Mouse (Mus musculus): Measurements from ENCODE around the gene Rsl1d1.

The Rsl1d1 gene

DNA sequence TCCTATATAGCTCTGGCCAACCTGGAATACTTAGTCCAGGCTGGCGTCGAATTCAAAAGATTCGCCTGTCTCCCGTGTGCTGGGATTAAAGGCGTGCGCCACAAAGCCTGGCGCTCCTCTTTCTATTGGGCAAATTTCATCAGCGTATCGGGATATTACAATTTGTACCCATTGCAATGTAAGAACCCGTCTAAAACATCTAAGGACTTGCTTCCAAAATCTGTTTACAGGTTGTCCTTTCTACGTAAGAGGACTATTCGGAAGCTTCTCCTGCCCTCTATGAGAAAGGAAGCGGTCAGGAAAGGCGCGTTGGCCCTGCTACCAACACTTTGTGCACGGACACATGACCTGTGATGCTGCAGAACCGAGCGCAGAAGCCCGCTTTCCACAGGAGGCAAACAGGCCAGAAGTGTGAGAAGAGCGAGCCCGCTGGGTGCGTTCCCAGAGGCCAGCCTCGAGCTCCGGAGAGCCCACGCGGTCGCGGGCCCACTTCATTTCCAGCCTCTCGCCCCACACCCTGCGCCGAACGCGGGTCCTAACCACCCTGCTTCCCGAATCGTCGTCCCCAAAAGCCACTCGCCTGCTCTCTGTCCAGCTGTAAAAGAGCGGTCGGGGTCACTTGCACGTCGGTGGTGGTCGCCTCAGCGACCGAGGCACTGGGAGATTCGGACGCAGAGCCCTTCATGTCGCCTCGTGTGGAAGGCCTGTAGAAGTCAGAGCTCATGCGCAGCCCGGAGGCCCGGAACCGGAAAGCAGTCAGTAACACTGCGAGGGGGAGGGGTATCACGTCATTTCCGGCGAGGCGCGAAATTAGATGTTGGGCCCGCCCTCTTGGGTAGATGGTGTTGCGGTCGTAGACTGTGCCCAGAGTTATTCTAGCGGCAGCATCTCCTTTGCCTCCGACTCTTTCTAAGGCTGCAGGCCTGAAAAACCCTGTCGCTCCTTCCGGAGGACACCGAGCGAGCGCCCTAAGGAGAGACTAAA lies at the start of gene Rsl1d1:
Rsl1d1 (minus strand) TSS at position 761 of the 984 bp plus-strand sequence.
- in situ Hi-C loops (cut with MboI), result no loop called here

DNA sequence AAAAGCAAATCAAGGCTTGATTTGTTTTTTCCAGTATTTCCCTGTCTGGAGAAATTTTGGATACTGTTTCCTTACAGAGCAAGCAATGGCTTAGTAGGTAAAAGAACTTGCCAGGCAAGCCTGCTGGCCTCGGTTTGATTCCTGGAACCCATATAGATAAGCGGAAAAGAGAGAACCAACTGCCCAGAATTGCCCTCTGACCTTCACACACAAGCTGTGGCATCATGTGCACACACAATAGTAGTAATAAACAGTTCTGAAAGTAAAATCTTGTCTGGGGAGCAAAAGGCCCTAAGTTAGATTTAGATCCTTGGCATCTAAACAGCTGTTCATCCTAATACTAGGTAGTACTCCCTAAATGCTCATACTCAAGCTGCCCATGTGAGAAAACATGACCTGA lies 44.7 kb upstream of the Rsl1d1 start:
- in situ Hi-C loops (cut with MboI), result loop anchor here (25.0 kb wide), 1 partner anchor 165 kb away; no protein-coding TSS in a partner anchor

DNA sequence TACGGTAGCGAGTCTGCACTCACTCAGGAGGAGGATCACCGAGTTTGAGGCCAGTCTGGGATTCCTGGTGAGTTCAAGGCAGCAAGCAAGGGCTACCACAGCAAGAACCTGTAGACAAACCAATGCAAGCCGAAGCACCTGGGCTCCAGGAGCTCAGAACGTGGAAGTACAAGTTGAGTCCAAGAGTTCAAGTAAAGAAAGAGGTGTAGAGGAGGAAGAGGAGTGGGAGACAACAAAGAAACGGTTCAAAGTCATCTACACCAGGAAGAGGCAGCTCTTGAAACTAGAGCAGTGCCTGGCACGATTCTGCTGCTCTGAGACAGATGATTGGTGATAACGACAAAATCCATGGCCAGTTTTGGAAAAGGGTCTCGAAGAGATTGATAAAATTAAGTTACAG lies 42.6 kb upstream of the Rsl1d1 start:
- in situ Hi-C loops (cut with MboI), result loop anchor here (25.0 kb wide), 1 partner anchor 167 kb away; no protein-coding TSS in a partner anchor

DNA sequence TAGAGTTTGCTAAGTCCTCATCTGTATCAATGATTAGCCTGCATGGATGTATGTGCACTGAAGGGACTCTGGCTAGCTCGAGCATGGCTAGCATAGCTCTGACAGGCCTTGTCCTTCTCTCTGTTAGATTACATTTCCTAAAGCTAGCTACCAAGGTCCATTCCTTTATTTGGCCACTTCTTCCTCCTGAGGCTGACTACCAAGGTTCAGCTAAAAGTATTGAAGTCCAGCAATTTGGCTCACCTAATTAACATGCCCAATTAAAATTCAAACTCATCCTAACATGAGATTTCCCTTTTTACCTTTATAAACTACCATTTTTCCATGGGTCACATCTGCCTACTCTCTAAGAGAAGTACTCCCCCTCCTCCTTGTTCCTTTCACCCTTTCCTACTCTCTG lies 39.3 kb upstream of the Rsl1d1 start:
- in situ Hi-C loops (cut with MboI), result loop anchor here (25.0 kb wide), 1 partner anchor 170 kb away; no protein-coding TSS in a partner anchor

DNA sequence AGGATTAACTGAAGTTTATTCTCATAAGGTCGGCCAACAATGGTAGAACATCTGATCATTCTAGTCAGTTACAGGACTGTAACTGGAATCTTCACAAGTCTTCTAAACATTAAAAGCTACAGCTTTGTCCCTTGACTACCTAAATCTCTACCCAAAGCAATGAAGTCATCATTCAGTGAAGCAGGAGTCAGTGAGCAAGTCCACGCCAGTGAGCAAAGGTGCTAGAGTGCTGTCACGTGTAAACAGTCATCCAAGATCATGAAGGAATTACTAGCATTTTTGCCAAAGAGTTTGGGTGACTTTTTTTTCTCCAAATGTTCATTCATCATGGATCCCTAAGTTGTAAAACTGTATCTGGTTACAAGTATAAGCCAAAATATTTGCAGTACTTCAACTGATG lies 14.7 kb upstream of the Rsl1d1 start:
- in situ Hi-C loops (cut with MboI), result no loop called here

DNA sequence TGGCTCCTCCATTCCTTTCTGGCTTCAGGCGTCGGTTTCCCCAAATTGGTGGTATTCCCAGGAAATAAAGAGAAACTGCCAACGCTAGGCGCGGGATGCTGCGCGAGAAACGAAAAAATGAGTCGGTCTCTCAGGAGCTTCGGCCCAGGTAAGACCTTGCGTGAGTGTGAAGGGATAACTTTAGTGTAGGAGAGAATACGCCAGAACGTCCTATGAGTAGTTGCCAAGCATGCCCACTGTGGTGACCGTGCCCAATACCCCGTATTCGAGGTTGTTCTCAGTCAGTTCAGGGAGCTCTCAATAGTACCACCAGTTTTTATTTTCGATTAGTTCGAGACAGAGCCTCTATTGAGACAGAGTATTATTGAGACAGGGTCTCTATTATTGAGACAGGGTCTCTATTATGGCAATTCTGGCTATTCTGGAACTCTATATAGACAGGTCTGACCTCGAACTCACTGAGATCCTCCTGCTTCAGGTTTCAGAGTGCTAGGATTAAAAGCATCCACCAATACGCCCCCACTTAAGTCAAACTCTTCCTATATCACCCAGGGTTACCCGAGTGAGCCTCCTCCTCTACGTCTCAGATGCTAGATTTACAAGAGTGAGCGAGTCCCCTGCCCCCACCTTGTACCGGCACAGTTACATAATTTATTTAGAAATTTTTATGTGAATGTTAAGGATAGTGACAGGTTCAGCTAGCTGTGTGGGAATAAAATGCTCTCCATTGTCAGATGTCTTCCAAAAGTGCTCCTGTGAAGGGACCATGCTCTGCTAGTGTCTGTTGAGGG lies 664 bp upstream of the Rsl1d1 start:
- in situ Hi-C loops (cut with MboI), result no loop called here

DNA sequence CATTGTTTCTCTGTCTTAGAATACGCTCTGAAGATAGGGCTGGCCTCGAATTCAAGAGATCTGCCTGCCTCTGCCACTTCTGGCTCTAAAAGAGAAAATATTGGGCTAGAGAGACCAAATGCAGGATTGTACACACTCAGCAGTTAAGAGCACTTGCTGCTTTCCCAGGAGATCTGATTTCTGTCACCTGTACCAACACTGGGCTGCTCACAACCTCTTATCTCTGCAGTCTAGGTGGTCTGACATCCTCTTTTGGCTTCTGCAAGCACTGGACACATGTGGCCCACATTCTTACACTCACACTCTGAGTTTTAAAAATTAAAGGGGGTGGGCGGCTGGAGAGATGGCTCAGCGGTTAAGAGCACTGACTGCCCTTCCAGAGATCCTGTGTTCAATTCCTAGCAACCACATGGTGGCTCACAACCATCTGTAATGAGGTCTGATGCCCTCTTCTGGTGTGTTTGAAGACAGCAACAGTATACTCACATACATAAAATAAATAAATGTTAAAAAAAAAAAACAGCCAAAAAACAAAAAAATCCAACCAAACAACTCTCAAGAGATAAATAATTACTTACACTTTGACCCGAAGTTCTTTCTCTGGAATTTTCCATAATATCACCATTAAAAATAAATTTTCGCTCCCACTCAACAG lies 1.3 kb downstream of the Rsl1d1 start:
- in situ Hi-C loops (cut with MboI), result no loop called here

DNA sequence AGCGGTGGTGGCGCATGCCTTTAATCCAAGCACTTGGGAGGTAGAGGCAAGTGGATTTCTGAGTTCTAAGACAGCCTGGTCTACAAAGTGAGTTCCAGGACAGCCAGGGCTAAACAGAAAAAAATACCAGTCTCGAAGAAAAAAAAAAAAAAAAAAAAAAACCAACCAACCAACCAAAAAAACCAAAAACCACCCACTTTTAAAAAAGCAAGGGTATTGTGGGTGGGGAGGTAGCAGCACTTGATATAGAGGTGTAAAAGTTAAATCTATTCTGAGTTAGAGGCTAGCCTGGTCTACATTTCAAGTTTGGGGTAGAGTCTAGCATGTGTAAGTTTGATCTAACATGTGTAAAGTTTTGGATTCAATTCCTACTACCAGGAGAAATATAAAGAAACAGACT lies 2.9 kb downstream of the Rsl1d1 start:
- in situ Hi-C loops (cut with MboI), result no loop called here

DNA sequence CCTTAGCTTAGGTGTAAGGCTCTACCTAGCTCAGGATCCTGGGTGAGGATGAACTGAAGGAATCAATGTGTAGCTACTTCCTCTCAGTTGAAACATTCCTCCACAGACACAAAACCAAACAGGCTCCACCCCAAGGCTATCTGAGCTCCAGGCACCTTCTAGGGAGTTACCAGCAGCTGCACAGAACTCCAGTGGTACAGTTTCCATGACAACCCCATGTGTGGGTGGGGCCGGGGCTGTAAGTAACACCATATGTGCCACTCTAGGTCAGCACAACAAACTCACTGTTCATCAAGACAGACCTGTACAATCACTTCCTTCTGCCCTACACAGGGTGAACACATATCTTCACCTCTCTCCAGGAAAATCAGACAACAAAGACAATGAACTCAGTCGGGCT lies 4.7 kb downstream of the Rsl1d1 start:
- in situ Hi-C loops (cut with MboI), result no loop called here

DNA sequence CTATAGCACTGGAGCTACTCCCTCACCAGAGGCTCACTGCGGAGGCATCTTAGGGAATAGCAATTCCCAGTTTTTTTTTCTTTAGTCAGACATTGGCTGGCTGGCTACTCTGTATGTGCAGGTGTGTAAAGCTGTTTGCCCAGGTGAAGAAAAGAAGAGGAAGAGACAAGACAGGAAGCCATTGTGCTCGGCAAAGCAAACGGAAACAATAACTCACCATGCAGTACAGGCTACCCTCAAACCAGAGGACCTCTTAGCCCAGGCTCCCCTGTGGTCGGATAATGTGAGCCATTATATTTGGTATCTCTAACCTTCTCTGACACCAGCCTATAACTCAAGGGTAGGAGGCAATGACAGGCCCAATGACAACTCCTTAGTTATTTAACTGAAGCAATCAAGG lies 6.1 kb downstream of the Rsl1d1 start:
- in situ Hi-C loops (cut with MboI), result no loop called here

DNA sequence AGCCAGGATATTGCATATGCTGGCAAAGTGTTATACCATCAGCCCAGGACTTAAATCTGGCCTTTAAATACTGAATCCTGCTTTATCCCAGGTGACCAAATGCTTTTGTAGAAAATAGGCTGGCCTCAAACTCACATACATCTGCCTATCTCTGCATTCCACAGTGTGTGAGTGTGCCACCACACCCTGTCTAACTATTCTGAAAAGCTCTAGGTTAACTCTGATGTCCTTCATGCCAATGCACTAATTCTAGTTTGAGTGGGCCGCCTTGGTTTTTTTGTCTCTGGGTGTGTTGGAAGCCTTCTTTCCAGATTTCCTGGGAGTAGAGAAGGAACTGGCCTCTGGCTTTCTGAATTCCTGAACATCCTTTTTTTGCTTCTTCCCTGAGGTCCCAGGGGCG lies 9.9 kb downstream of the Rsl1d1 start:
- in situ Hi-C loops (cut with MboI), result no loop called here

DNA sequence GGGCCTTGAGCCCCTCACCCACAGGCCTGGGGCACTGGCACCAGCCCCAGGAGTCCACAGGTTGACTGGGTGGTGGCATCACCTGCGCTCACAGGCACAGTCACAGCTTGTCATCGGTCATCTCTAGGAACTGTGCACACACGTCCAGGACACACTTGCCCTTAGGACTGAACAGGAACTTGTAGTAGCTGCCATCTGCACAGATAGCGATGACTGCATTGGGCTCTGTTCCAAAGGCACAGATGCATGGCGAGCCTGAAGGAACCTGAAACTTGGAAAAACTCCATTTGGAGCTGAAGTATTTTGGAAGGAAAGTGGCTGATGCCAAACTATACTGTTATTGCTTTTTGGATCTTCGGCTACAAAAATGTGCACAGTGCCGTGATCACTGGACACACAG lies 13.0 kb downstream of the Rsl1d1 start:
- in situ Hi-C loops (cut with MboI), result no loop called here

DNA sequence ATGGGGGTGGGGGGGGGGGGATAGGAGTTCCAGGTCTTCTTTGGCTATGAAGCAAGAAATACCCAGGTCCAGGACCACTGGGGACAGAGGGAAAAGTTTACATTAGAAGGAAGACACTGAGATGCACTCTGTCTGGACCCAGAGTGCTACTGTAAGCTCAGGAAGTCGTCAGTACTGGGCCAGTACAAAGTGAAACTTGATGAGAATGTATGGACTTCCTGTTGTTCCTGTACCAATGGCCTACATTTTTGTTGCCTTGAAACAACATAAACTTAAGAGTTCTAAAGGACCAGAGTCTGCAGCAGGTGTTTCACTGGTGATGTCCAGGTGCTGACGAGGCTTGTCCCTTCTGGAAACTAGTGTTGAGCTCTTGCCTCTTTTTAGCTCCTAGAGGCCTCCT lies 25.7 kb downstream of the Rsl1d1 start:
- in situ Hi-C loops (cut with MboI), result no loop called here

DNA sequence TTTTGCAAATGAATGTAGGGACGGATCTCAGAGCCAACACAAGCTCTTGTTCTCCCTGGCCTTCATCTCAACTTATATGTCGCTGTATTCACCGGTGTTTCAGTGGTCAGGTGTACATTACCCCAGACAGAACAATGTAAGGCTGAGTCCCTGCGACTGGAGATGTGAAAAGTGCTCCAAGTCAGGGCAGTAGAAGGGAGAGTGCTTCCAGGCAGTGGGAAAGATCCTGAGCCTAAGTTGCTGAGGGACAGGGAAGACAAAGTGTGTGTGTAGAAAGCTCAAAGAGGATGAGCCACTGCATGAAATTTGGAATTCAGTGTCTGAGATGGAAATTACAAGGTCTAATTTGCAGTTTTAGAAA lies 26.3 kb downstream of the Rsl1d1 start:
- in situ Hi-C loops (cut with MboI), result no loop called here

DNA sequence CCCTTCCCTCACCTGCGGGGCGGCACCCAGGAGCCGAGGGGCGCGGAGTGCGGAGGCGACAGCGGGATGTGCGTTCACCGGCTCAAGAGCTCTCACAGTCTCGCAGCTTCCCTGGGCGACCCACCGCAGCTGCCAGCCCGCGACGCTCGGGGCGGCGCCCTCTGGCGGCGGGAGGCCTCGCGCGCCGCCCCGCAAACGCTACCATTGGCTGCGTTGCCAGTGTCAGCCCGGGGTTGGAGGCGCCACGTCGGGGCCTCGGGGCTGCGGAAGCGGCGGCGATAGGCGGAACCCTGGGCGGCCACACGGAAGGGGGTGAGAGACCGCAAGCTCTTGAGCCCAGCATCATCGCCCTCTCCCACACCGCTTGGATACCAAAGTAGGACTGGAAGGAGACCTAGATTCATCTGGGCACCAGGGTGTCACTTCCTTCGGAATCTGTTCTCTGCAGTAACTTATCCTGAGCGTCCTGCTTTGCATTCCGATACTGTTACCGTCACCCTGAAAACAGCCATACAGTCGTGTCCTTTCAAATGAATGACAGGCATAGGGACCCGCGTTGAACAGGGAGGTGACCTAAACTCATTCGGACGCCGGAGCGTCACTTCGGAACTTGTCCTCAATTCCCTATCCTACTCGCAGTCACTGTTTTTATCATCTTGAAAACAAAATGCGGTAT lies 26.8 kb downstream of the Rsl1d1 start, which contains the start of gene Zc3h7a:
Zc3h7a (minus strand) TSS at position 186 of the 676 bp plus-strand sequence.
- in situ Hi-C loops (cut with MboI), result no loop called here

DNA sequence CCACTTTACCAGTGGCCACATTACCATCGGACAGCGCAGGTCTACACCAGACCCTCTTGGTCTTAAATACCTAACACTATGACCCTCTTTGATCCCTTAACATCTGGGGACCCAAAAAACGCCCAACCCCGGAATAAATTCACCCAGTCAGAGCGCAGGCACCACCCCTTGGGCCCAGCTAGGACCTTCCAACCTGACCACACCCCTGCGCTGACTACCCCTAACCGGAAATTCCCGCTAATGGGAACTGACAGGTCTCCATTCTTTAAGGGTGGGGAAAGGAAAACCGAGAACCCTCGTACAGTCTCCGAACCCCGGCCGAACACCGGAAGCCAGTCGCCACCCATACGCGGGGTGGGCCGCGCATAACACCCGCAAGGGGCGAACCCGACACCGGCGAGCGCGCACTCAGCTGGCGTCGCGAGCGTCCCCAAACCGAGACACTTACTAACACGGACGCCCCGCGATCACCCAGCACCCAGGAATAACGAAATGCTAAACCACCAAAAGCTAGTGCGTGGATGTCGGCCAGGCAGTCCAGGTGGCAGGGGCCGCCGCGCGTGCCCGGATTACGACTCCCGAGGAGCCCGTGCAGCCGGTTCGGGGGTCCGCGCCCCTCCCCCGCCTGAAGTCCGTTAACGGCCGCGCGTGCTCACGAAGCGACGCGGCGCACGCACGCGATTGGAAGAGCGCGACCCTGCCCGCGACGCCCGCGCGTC lies 27.5 kb downstream of the Rsl1d1 start:
- in situ Hi-C loops (cut with MboI), result no loop called here

DNA sequence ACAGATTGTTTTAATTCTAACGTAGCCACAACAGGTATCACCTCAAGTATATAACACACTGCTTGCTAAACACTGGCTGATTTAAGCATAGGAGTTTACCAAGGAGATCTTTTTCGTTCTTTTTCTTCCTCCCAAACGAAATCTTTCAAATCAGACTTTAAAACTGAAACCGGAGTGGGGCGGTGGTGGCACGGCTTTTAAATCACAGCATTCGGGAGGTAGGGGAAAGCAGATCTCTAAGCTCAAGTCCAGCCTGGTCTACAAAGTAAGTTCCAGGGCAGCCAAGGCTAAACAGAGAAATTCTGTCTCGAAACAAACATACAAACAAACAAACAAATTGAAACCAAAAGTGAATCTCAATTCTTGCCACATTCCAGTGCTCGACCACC lies 28.0 kb downstream of the Rsl1d1 start:
- in situ Hi-C loops (cut with MboI), result no loop called here

DNA sequence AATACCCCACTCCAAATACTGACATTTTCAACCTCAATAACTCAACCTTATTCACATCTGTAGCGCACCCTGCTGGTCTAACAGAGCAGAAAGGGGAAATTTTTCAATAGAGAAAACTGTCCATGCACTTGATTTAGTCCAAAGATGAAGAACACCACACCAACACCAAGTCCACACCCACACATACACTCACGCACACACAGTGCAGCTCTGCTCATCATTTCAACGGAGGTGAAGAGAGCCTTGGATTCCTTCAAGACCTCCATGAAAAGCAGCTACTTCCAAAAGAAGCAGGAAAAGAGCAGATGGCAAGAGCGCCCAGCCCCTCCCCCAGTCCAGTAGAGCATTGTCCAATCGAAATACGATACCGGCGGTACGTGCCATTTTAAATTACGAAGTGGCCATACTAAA lies 28.5 kb downstream of the Rsl1d1 start:
- in situ Hi-C loops (cut with MboI), result no loop called here

DNA sequence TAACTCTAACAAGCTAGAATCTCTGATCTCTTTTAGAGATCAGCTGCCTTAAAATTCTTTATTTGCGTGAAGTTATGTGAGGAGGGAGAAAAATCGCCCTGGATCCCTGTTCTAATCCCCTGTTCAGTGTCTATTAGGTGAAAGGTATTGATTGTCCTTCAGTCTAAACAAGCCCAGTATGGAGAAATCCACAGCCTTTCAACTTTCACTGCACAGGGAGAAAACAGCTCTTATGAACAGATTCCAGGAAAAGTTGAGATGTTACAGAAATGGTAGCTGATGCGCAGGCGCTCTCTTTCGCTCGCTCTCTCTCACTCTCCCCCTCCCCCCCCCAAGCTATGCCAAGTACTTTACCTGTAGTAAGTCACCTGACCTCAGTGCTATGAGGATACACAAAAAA lies 31.5 kb downstream of the Rsl1d1 start:
- in situ Hi-C loops (cut with MboI), result no loop called here

DNA sequence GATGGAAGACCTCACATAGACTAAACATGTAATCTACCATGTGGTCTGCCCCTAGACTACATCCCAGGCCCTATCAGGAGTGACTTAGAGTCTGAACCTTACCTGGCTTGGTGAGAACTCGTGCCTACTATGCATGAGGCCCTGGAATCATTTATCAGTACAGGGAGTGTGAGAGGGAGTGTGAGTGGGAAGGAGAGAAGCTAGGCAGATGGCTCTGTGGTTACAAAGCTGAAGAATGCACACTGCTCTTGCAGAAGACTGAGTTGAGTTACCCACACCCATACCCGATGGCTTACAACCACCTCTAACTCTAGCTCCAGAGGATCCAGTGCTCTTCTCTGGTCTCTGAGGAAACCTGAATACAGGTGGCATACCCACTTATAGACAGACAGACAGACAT lies 36.7 kb downstream of the Rsl1d1 start:
- in situ Hi-C loops (cut with MboI), result no loop called here

DNA sequence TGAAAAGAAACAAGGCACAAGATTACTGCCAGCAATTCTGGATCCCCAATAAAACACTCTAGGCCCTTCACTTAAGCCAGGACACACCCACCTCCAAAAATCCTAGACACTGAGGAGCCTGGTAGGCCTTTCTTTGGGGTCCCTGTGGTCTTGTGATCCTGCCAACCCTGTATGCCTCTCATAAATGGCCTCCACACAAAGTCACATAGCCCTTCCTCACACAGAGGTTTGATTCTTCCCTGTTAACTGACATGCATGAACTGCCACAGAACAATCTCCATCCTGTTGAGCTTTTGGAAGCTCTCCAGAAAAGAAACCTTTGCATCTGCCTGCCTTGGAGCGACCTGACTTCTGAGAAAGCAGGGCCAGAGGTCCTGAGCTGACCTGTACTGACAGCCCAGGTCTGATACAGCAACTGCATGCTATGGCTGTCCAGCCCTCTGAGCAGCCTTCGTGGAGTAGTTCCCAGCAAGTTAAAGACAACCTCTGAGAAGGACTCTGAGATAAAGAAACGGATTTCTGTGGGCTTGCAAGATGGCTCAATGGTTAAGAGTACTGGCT lies 38.4 kb downstream of the Rsl1d1 start:
- in situ Hi-C loops (cut with MboI), result no loop called here
